Mouse (Mus musculus) kidney, postnatal 4 days (tissue): ENCODE measurements around the gene Rsf1.

Source experiments
- DNase-seq, 2 experiments: peaks; one replicate each; pipeline ENCODE4 v3.0.0; 2021; ENCODE audit warnings: mixed read lengths in 2 of 2

Rsf1 gene

DNA sequence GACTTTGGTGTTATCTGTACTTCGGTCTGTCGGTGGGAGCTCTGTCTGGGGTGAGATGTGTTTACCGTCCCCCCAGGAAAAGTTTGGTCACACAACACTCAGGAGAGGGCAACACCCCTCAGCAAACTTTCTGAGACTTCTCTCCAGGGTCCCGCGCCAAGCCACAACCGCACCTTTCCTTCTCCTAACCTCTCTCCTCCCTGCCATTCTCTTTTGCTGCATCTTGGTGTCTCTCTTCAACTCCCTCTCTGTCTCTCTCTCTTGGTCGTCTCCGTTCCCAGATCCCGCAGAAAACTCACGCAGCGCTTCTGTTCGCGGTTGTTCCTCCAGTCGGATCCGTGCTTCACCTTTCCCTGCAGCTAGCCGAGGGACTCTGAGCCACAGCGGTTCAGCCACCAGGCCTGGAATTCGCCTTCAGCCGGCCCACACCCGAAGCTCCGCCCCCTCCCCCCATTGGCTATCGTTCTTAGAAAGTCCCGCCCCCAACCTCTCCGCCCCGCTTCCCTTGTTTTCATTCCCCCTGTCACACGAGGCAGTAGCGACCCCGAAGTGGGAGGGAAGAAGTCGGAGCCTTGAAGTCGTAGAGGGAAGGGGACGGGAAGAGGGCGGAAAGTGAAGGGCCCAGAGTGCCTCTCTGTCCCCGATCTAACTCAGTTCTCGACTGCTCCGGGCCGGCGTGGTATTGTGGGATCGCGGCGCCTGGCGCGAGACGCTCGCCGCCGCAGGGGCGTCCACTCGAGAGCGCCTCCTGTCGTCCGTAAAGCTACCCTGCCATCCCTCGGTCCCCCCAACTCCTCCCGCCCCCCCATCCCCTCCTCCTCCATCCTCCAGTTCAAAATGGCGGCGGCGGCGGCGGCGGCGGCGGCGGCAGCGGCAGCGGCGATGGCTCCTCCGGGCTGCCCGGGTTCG is at the start of gene Rsf1, which contains the start of gene Aamdc:
Rsf1 (plus strand) TSS at position 823 of the 909 bp plus-strand sequence.
Aamdc (minus strand) TSS at position 431 of the 909 bp plus-strand sequence.
- peak; percentile 98 for DNase-seq

DNA sequence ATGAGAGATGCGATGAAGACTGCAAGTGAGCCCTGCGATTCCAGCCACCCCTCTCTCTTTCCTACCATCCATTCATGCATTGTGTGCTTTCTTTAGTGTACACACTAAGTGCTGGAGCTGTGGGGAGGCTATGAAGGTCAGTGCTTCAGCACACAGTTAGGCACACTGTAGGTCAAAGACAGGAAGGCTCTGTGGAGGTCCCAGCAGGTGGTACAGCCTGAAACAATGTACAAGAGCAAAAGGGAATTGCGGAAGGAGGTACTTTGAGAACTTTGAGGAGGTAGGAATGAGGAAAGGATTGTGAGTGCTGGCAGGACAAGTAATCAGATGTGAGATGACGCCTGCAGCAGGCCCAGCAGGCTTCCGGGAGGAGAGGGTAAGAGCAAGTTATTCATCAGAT is 44.2 kb upstream of the Rsf1 start:
- DNase-seq, result no peak

DNA sequence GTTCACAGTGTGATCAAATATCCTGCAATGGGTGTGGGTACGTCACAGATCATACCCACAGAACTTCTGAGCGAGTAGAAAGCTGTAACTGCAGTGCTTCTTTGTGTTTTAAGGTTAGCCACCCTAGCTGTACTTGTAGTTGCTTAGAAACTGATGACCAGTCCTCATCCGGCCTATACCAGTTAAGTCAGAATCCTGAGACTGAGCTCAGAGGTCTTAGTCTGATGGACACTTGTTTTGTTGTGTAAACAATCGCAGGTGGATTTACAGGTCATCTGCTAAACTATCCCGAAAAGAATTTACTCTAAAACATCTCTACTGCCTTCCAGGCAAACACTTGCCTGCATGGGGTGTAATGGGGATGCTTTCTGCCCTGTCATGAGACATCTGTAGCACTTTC is 43.1 kb upstream of the Rsf1 start:
- no peak for DNase-seq

DNA sequence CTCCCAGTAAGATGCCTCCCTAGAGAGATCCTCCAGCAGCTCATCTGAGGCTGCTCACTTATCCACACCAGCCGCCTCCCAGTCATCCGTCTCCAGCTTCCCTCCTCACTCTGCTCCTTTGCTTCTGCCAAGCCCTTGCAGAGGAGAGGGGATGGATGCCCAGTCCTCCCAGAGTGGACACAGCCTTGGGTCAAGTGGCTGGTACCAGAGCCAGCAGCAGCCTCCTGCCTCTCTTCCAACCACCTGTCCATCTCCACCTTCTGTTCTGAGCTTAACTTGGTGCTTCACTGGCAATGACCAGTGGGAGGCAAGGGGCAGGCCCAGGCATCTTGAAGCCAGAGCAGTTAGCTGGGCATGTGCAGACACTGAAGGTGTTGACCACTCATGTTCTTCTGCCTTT is 33.2 kb upstream of the Rsf1 start:
- no peak for DNase-seq

DNA sequence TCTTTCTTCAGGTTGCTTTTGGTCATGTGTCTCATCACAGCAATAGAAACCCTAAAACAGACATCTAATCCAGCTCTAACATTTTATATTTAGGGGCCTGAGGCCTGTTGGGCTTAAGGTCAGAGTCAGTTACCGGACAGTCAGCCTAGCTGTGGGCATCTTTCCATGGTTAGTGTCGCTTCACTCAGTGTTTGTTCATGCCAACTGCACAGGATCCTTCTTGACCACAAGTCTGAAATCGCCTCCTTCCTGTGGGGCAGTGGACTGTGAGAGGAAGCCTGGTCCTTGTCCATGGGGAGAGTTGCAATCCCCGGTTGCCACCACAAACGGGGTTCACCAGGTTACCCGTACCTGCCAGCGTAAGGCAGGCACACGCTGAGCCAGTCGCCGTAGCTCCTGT is 30.4 kb upstream of the Rsf1 start:
- DNase-seq, result no peak

DNA sequence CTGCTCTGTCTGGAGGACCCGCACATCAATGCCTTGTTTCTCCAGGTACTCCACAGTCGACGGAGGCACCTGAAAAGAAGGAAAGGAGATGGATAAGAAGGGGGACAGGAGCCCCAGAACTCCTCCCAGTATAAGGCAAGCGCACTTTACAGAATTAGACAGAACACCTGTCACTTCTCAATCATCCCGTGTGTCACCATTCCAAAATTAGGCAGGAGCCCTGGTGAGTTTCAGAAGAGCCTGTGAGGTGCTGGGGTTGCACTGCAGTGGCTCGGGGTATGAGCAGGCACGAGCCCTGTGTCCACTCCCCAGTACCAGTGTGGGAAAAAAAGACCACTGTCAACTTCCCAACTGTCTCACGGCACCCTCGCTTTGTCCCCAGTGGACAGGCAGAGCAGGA is 29.0 kb upstream of the Rsf1 start:
- no peak for DNase-seq

DNA sequence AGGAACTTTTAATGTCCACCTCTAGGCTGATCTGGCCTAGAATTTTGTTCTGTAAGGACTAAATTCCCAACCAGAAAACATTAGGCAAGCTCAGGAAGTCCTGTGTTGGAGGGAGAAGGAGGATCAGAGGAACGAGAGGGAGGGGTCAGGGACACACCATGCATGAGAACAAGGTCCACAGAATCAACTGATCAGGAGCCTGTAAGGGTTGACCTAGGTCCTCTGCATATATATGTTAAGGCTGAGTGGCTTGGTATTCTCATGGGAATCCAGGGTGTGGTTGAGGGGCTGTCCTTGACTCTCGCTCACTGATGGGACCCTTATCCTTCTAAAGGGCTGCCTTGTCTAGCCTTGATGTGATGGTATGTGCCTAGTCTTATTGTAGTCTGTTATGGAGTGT is 16.1 kb upstream of the Rsf1 start:
- DNase-seq, result no peak

DNA sequence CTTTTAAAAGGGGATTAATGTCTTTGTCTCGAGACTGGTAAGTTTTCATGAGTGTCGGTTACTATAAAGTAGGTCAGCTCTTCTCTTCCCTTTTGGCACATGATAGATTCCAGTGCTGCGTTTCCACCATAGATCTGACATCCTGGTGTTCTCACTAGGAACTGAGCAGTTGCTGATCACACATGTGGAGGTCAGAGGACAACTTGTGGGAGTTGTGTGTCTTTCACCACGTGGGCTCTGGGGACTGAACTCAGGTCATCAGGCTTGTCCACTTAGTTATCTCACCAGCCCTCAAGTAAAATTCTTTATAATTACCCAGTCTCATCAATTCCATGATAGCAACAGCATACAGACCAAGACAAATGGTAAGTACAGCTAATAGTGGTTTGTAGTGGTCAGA is 10.3 kb upstream of the Rsf1 start:
- DNase-seq, result no peak

DNA sequence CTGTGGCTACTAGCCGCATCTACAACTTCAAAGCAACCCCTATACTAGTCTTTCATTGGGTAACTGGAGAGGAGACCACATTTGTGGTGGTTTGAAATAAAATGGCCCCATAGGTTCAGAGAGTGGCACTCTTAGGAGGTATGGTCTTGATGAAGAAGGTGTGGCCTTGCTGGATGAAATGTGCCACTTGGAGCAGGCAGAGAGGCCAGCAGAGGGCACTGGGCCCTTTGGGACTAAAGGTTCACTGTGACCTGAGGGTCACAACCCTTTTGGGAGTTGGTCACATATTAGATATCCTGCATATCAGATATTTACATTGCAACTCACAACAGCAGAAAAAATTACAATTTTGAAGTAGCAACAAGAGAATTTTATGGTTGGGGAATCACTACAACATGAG is 9.3 kb upstream of the Rsf1 start:
- no peak for DNase-seq

DNA sequence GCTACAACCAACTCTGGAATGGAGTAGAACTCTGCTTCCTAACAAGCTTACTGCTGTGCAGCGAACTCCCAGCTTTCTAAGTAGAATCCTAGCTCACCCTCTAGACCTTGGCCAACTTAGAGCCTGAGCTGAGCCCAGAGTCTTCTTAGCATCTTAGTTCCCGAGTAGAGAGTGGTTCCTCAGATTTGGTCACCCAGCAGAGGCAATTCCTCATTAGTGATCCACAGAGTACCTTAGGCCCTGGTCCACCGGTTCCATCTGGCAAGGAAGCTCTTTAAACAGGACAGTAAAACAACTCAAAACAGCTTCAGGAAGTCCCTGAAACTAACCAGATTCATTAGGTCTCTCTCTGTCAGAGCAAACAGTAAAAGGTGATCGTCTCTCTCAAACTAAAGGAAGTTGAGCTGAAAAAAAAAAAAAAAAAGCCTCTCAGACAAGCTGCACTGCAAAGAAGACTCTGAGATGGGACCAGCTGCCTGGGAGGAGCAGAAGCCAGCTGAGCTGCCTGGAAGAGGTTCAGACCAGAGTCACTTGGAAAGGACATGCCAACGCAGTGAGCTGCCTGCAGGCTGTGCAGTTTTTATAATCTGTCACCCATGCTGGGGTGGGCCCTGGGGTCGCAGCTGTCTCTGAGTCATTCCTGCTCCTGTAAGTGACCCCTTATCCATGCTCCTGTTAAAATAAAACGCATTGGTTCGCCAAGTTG is 1.2 kb upstream of the Rsf1 start:
- peak; percentile 48 to 60 for DNase-seq

DNA sequence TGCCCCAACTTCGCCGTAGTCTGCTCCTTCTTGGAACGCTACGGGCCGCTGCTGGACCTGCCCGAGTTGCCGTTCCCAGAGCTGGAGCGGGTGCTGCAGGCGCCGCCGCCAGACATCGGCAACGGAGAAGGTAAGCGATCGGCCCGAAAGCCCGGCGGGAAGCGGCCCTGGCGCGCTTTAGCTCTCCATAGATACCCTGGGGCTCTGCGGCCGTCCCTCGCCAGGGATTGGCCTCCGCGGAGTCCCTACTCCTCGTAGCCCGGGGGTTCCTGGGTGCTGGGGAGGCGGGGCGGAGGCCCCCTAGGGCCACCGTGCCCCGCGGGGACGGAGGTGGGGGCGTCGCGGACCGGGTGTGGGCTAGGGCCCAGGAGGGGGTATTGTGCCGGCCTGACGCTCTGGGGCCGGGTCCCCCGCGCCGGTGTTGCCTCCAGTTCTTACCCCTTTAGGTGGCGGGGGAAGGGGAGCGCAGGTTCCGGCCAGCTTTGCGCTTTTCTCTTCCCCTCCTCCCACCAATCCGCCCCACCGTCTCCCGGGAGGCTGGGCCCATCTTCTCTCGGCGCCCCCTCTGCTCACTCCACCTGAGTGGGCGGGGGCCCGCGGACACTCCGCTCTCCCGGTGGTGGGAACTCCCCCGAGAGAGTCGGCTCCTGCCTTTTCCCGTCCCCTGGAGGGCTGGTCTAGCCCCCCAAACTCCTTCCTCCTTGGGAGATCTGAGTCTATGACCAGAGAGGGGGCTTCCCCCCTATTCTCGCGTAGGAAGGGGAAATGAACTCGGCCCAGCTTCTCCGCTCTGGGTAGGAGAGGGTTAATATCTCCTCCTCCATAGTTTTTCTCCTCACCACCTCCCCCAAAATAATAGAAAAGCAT is 520 bp downstream of the Rsf1 start:
- DNase-seq, result peak; percentile 64 to 74

DNA sequence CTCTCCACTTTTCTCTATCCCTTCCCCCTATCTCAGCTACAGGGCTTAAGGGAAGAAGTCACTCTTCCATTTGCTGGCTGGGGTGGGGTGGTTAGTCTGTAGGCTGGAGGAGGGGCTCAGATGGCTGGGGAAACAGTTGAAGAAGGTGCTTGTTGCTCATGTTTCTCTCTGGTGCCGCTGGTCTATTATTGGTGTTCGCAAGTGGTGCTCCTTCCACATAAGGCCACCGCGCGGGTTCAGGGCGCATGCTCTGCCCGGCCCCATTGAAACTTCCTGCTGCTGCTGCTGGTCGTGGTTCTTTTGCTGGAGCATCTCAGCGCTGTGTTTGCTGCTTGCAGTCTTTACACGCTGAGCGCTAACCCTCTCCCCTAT is 1.1 kb downstream of the Rsf1 start:
- peak; percentile 87 to 92 for DNase-seq

DNA sequence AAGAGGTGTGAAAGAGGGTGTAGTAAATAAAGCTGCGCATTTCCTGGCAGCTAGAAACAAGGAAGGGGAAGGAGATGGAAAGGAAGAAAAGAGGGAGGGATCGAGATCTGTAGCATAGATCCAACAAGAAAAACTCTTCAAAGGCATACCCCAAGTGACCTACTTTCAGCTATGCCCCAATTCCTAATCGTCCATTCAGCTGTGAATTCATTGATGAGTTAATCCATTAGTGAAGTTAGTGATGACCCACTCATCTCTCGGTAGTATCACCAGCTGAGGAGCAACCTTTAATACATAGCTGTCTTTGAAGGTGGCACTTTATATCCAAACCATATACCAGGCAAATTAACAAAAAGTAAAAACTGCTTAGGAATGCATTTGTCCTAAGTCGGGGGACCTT is 8.8 kb downstream of the Rsf1 start:
- DNase-seq, result no peak

DNA sequence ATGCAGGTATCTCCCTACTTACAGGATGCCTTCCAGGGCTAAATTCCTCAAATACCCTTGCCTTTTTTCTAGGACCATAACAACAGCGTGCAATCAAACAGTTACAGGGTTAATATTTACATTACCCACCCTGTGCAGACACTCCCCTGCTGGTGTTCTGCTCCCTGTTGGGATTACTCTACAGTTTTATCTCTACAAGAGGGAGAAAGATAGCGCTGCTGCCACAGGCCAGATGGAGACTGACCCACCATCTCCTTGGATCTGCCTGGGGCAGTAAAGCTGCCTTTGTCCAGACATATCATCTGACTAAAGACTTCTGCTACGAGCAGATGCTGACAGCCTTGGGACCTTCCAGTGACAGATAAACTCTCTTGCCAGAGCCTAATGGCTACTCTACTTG is 10.8 kb downstream of the Rsf1 start:
- peak in 1 of 2 experiments; percentile 10 for DNase-seq

DNA sequence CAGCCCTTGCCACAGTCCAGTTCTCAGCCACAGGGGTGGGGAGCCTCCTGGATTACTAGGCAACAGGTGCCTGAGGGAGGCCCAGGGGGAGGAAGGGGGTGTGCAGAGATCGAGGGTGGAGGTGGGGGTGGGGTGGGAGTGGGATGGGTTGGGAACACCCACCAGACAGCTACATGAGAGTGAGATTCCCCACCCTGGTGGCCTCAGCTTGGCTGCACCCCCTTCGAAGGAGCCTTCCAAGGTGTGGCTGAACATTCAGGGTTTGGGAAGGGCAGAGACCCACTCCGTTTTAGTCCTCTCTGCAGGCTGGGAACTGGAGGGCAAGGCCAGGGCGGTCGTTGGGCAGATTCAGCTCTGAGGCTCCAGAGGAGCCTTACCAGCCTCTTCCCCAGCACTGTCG is 11.6 kb downstream of the Rsf1 start:
- DNase-seq, result no peak

DNA sequence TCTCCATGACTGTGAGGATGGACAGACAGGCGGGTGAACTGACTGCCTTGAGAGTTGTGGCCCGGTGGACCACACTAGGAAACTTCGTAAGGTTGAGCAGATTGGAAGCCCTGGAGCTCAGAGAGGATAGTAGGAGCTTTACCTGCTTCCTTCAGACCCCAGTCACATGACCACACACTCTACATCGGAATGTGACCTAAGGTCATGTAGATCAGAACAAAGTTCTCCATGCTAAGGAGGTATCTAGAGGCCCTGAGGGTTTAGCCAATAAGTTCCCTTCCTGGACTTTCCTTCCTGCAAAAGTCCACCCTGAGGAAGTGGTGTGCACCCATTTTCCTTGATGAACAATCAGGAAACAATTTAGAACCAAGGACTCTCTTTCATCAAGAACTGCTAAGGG is 12.7 kb downstream of the Rsf1 start:
- no peak for DNase-seq

DNA sequence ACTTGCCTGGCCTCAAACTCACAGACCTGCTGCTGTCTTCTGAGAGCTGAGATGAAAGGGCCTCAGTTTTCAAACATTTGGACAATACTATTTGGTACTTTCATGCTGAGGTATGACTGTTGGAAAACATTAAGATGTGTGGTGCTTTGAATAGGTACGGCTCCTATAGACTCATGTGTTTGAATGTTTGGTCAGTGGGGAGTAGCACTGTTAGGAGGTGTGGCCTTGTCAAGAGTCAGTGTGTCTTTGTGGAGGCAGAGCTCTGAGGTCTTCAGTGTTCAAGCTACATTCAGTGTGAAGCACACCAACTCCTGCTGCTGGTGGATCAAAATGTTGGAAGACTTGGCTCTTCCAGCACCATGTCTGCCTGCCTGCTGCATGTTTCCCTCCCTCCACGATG is 13.8 kb downstream of the Rsf1 start:
- DNase-seq, result no peak

DNA sequence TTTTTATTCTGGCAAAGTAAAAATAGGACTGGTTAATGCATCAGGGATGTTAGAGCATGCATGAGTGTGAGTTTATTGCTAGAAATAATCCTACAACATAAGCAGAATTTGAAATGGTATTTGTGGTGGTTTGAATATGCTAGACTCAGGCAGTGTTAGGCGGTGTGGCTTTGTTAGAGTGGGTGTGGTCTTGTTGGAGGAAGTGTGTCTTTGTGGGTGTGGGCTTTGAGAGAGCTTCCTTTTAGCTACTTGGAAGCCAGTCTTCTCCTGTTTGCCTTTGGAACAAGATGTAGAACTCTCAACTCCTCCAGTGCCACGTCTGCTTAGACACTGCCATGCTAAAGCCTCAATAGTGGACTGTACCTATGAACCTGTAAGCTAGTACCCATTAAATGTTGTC is 18.9 kb downstream of the Rsf1 start:
- no peak for DNase-seq

DNA sequence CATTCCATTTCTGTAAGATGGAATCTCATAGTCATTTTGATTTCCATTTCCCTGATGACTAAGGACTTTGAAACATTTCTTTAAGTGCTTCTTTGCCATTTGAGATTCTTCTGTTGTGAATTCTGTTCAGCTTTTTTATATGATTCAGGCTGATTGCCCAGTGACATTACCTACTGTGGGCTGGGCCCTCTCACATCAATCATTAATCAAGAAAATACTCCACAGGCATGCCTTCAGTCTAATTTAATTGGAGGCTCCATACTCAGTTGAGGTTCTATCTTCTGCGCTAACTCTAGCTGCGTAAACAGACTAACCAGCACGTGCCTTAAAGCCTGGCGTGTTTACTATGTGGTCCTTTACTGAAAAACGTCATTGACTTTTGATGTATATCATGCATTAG is 41.7 kb downstream of the Rsf1 start:
- no peak for DNase-seq

DNA sequence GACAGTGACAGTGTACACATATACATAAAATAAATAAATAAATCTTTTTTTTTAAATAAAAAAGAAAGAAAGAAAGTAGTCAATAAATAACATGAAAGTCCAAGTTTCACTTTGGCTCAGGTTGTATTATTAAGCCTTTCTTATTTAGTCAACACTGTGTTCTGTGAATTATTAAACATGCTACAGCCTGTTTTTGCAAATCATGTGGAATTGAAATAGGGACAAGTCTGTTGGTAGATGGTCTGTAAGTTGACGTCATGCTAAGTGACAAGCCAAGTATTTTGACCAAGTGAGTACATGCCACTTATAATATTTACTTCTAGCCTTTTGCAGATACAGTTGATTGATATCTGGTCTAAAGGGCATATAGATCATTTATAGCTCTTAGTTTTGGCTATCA is 43.0 kb downstream of the Rsf1 start:
- no peak for DNase-seq

DNA sequence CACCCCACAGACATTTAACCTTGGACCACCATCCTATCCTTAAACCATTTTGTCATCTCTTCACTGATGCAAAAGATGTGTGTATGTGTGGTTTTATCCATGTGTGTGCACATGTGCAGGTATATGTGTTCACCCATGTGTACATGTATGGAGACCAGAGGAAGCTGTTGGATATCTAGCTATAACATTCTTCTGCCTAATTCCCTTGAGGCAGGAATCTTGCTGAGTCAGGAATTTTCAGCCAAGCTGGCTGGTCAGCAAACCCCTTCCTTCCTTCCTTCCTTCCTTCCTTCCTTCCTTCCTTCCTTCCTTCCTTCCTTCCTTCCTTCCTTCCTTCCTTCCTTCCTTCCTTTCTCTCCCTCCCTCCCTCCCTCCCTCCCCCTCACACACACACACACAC is 43.7 kb downstream of the Rsf1 start:
- no peak for DNase-seq

DNA sequence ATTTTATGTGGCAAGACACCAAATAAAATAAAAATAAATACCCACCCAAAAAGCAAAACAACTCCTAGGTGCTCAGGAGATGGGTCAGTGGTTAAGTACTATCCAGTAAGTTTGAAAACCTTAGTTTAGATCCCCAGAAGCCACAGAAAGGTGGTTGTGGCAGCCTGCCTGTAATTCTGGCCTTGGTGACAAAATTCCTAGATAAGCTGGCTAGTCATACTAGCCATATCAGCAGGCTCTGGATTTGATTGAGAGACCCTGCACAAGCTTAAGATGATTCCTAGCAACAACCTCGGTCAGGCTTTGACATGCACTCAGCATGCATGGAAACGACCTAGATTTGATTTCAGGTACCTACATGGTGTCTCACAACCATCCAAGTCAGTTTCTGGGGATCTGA is 49.7 kb downstream of the Rsf1 start:
- no peak for DNase-seq

DNA sequence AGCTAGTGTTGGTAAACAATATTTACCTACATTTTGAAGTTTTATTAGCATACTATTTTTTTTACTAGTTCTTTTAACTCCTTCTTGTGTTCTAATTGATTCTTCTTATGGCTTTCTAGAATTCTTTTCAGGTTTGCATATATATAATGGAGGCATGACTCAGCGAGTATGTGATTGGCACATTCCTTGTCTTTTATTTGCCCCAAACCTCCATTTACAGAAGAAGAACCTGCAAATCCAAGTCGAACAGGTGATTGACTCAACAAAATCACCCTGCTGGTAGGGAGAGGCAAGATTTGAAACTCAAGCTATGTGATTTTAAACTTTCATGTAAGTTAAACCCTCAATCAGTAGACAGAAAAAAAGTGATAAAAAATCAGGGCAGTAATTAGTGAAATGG is 51.6 kb downstream of the Rsf1 start:
- DNase-seq, result no peak
